Mouse (Mus musculus) brain, embryonic 14.5 days (tissue): ENCODE data around the gene Ildr2.

Experiments used
- CTCF ChIP-seq: fragments of 200-500 bp; IDR thresholded peaks from 2 replicates; pipeline ENCODE4 v1.5.1; 2012; ENCODE audit warnings: inconsistent platforms, mild to moderate bottlenecking, moderate library complexity, borderline replicate concordance; ENCODE audit not compliant: insufficient read depth, insufficient read length; ENCODE audit errors: extremely low read depth
- POLR2A ChIP-seq: fragments of 200-500 bp; IDR thresholded peaks from 2 replicates; pipeline ENCODE4 v1.6.1; 2012; ENCODE audit warnings: mild to moderate bottlenecking, inconsistent platforms, borderline replicate concordance; ENCODE audit not compliant: poor library complexity, insufficient read depth, insufficient read length, severe bottlenecking; ENCODE audit errors: extremely low read depth

- TF ChIP-seq POLR2A (0 out of 2 replicates have a peak, but pooled peaks have one; percentile 15), CTCF (peak; percentile 29; the same call in 1 of the 2 replicates)
Observed at GRCm38 (mm10) chr1:166308851-166309715, 55.1 kb downstream of the Ildr2 start.
